Mouse (Mus musculus) cortical plate, adult 2 months (tissue): ENCODE measurements around the gene Ntmt1. TPM values are rescaled to one million over a fixed set of nuclear protein-coding genes. Genes with fewer than 3 reads are reported as not detected.

Experiments
- H3K27ac ChIP-seq: fragments of 200-500 bp; 2 replicates; pipeline ENCODE4 v1.5.1; 2012; ENCODE audit warnings: low read length, control low read depth, inconsistent platforms; ENCODE audit not compliant: insufficient read depth
- H3K4me1 ChIP-seq: fragments of 200-500 bp; 2 replicates; pipeline ENCODE4 v1.6.1; 2011; ENCODE audit warnings: low read length; ENCODE audit not compliant: control insufficient read depth, insufficient read depth
- H3K4me3 ChIP-seq: fragments of 200-500 bp; 2 replicates; pipeline ENCODE4 v1.5.1; 2011; ENCODE audit warnings: mild to moderate bottlenecking, low read length, control low read depth; ENCODE audit not compliant: insufficient read depth
- CTCF ChIP-seq: fragments of 200-500 bp; IDR thresholded peaks from 2 replicates; pipeline ENCODE4 v1.5.1; 2011; ENCODE audit warnings: mild to moderate bottlenecking, control low read depth, low read length; ENCODE audit not compliant: insufficient read depth; ENCODE audit errors: extremely low read depth
- POLR2A ChIP-seq: fragments of 200-500 bp; IDR thresholded peaks from 2 replicates; pipeline ENCODE4 v1.6.1; 2011; ENCODE audit warnings: mild to moderate bottlenecking, low read length, control low read depth; ENCODE audit not compliant: insufficient read depth; ENCODE audit errors: extremely low read depth
- polyA plus RNA-seq: library from polyadenylated mRNA; depleted of rRNA; stranded (reverse); fragments of >200 nt; gene quantifications from 2 replicates; pipeline ENCODE4 v1.2.3, GENCODE M21; 2012

The Ntmt1 gene
- polyA plus RNA-seq, 1 experiment = 47.1 TPM

- Histone ChIP-seq H3K4me1 (no peaks in the 10 kb centered on the region; the same call in 1 of the 2 replicates), H3K27ac (no peak within 1 kb of the TSS)
Observed at GRCm38 (mm10) chr2:30834373-30835022, 26.9 kb downstream of the Ntmt1 start, which contains the start of gene Prrx2. Gene Prrx2 (plus strand): TSS chr2:30834972.

GRCm38 (mm10) chr2:30836238-30836990, 28.8 kb downstream of the Ntmt1 start:
- no peak for TF ChIP-seq CTCF
- no peak for TF ChIP-seq POLR2A
- Histone ChIP-seq H3K4me3 (no peak overlapping the region), H3K27ac (no peak overlapping the region), H3K4me1 (no peaks in the 10 kb centered on the region; the same call in 1 of the 2 replicates)

More at GRCm38 (mm10) chr2:30834373-30835022, 26.9 kb downstream of the Ntmt1 start, which contains the start of gene Prrx2:
- H3K4me3 ChIP-seq = no peak within 1 kb of the TSS
- TF ChIP-seq CTCF (no peak), POLR2A (no peak)

DNA sequence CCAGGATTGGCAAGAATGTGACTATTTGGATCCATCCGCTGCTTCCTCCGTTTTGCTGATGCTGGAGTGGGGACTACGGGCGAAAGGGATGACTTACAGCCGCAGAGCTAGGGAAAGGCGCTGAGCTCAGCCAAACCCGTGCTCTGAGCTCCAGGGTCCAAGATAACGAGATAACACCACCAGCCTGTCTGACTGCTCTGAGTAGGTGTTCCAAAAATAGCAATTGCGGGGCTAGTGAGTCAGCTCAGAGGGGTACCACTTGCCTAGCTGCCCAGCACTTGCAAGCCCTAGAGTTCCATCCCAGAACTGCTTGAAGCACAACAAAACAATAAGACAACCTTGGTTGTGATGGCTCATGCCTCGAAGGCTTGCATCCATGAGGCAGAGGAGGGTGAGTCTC, 35.0 kb downstream of the Ntmt1 start:
- H3K27ac ChIP-seq = no peak overlapping the region
- TF ChIP-seq CTCF (no peak), POLR2A (no peak)
- no peak overlapping the region for H3K4me3 ChIP-seq
- no peaks in the 10 kb centered on the region; the same call in 1 of the 2 replicates for H3K4me1 ChIP-seq

- Histone ChIP-seq H3K27ac (no peak overlapping the region), H3K4me3 (peak overlapping the region; percentile 37), H3K4me1 (no peaks in the 10 kb centered on the region; the same call in 1 of the 2 replicates)
- TF ChIP-seq POLR2A (no peak), CTCF (no peak)
Observed at GRCm38 (mm10) chr2:30845152-30846070, 37.8 kb downstream of the Ntmt1 start.

DNA sequence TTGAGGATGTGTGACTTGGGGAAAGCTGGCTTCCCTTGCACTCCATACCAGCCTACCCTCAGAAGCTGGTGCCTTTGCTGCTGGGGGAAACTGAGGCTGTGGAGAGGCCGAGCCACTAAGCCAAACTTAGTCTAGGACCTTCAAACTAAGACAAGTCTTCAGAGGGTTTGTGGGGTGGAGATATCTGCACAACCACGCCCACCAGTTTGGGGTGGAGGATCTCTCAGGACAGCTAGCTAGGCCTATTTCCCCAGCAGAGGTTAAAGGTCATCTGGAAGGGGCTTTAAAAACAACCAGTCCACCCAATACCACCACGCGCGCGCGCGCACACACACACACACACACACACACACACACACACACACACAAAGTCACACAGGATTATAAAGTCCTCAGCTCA, 38.6 kb downstream of the Ntmt1 start:
- H3K4me1 ChIP-seq = no peaks in the 10 kb centered on the region; the same call in 1 of the 2 replicates
- TF ChIP-seq POLR2A (no peak), CTCF (no peak)
- H3K4me3 ChIP-seq = no peak overlapping the region
- H3K27ac ChIP-seq = no peak overlapping the region

DNA sequence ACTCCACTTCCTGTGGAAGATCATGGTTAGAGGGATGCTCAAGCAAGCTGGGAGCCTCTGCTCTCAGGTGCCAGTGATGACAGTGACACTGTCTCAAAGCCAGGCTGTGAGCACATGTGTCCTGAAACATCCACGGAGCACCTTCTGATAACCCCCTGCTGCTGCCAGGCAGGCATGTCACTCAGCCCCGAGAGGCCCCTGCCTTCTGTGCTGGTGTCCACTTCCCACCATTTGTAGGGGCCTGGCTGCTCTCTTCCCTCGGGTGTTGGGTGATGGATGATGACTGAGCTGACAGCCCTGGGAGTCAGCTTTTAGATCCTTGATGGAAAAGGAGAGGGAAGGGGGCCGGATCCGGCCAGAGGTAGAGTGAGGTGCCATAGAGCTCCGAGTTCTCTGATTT, 39.1 kb downstream of the Ntmt1 start:
- Histone ChIP-seq H3K27ac (no peak overlapping the region), H3K4me3 (no peak overlapping the region), H3K4me1 (no peaks in the 10 kb centered on the region; the same call in 1 of the 2 replicates)
- TF ChIP-seq POLR2A (no peak), CTCF (no peak)

GRCm38 (mm10) chr2:30848184-30848583, 40.6 kb downstream of the Ntmt1 start:
- H3K4me3 ChIP-seq = no peak overlapping the region
- no peak overlapping the region for H3K27ac ChIP-seq
- TF ChIP-seq CTCF = no peak
- TF ChIP-seq POLR2A = no peak
- no peaks in the 10 kb centered on the region; the same call in 1 of the 2 replicates for H3K4me1 ChIP-seq

DNA sequence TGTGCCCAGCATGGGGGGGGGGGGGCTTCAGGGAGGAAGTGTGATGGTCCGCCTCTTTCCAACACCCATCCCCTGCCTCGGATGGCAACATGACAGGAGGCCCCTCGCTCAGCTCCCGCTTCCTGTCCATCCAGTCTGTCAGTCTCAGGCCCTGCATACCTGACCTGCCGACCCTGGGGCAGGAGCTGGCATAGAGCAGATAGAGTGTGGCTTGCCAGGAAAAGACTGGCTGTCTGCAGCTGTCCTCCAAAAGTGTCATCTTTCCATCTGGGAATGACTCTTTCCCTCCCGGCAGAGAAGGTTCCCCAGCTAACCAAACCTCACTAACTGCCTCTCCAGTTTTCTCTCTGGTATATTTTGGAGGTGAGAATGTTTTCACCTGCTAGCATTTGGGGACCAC, 43.0 kb downstream of the Ntmt1 start:
- Histone ChIP-seq H3K27ac (no peak overlapping the region), H3K4me1 (no peaks in the 10 kb centered on the region; the same call in 1 of the 2 replicates), H3K4me3 (no peak overlapping the region)
- TF ChIP-seq POLR2A = no peak
- TF ChIP-seq CTCF = no peak

GRCm38 (mm10) chr2:30852771-30853313, 45.2 kb downstream of the Ntmt1 start:
- 0 out of 2 replicates have a peak, but pooled peaks cover 5% of the 10 kb centered on the region for H3K4me1 ChIP-seq
- H3K4me3 ChIP-seq = no peak overlapping the region
- TF ChIP-seq CTCF (no peak), POLR2A (no peak)
- H3K27ac ChIP-seq = no peak overlapping the region
